Mouse (Mus musculus): ENCODE data around the gene Gpx1. TPM values are rescaled to one million over a fixed set of nuclear protein-coding genes. Genes with fewer than 3 reads are reported as not detected.

Gene Gpx1
- polyA plus RNA-seq, 1 experiment from 2014 or later = 743 TPM

- no peak overlapping the region for H3K9ac ChIP-seq
- peaks cover 96% of the 10 kb centered on the region for H3K36me3 ChIP-seq
- H3K27ac ChIP-seq = no peak overlapping the region
- H3K27me3 ChIP-seq = no peaks in the 10 kb centered on the region
- 93% methylated on average over 4 of the region's 4 CpGs for WGBS
- ATAC-seq (replicated peaks; ENCODE audit: low FRiP score) = no peak
- H3K9me3 ChIP-seq (replicated peaks) = no peaks in the 10 kb centered on the region
- no peak overlapping the region for H3K4me2 ChIP-seq
- no peak overlapping the region for H3K4me3 ChIP-seq (replicated peaks)
- H3K4me1 ChIP-seq = no peaks in the 10 kb centered on the region
Measured at GRCm38 (mm10) chr9:108379294-108379693, 40.6 kb downstream of the Gpx1 start.

GRCm38 (mm10) chr9:108381382-108381781, 42.7 kb downstream of the Gpx1 start:
- H3K27ac ChIP-seq = no peak overlapping the region
- WGBS = 96% methylated on average over 9 of the region's 9 CpGs
- H3K4me3 ChIP-seq (replicated peaks) = no peak overlapping the region
- H3K27me3 ChIP-seq = no peaks in the 10 kb centered on the region
- peaks cover 97% of the 10 kb centered on the region for H3K36me3 ChIP-seq
- no peak overlapping the region for H3K9ac ChIP-seq
- no peaks in the 10 kb centered on the region for H3K4me1 ChIP-seq
- H3K9me3 ChIP-seq (replicated peaks) = no peaks in the 10 kb centered on the region
- no peak for ATAC-seq (replicated peaks; ENCODE audit: low FRiP score)
- no peak overlapping the region for H3K4me2 ChIP-seq

DNA sequence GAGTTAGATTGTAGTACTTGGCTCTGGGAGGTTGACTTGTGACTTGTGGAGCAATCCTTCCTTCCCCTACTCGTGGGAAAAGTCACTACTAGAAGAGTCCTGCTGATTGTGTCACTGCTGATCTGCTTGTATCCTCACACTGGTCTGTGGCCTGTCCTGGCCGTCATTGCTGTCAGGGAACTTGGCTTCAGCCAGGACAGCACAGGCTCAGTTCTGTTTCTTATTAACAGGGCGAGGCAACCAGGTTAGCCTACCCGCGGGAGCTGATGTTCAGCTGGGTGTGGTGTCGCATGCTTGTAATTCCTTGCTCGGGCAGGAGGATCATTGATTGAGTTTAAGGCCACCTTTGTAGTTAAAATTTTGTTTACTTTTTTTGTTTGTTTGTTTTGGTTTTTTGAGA, 46.3 kb downstream of the Gpx1 start:
- H3K4me3 ChIP-seq (replicated peaks) = no peak overlapping the region
- no peaks in the 10 kb centered on the region for H3K4me1 ChIP-seq
- H3K36me3 ChIP-seq = peaks cover 96% of the 10 kb centered on the region
- no peak for ATAC-seq (replicated peaks; ENCODE audit: low FRiP score)
- no peak overlapping the region for H3K27ac ChIP-seq
- H3K9ac ChIP-seq = no peak overlapping the region
- no peaks in the 10 kb centered on the region for H3K27me3 ChIP-seq
- H3K4me2 ChIP-seq = no peak overlapping the region
- 85% methylated on average over 7 of the region's 7 CpGs for WGBS
- H3K9me3 ChIP-seq (replicated peaks) = no peaks in the 10 kb centered on the region

DNA sequence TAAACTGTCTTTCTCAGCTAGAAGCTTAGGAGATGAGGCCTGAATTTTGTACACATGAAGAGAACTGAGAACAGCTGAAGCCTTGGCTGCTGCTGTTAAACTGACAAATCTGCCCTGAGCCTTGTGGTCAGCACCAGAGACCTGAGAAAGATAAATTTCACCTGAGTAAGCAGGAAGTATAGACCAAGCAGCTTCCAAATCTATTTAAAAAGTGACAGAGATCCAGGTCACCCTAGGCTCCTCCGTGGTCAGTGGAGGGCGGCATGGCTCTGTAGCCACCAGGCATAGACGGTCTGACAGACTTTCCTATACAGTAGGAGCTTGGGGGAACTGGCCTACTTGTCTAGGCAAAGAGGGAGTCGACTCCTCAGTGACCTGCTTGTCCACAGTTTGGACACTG, 48.1 kb downstream of the Gpx1 start:
- H3K4me1 ChIP-seq = no peaks in the 10 kb centered on the region
- H3K27me3 ChIP-seq = no peaks in the 10 kb centered on the region
- no peak overlapping the region for H3K9ac ChIP-seq
- 81% methylated on average over 4 of the region's 4 CpGs for WGBS
- H3K4me2 ChIP-seq = no peak overlapping the region
- no peak overlapping the region for H3K4me3 ChIP-seq (replicated peaks)
- ATAC-seq (replicated peaks; ENCODE audit: low FRiP score) = no peak
- H3K27ac ChIP-seq = no peak overlapping the region
- H3K9me3 ChIP-seq (replicated peaks) = no peaks in the 10 kb centered on the region
- H3K36me3 ChIP-seq = peaks cover 95% of the 10 kb centered on the region

- Histone ChIP-seq H3K4me2 (no peak overlapping the region), H3K4me1 (no peaks in the 10 kb centered on the region), H3K4me3 (replicated peaks) (no peak overlapping the region), H3K27ac (no peak overlapping the region), H3K36me3 (peaks cover 96% of the 10 kb centered on the region), H3K27me3 (no peaks in the 10 kb centered on the region), H3K9me3 (replicated peaks) (no peaks in the 10 kb centered on the region), H3K9ac (no peak overlapping the region)
- WGBS = 87% methylated on average over 10 of the region's 10 CpGs
- ATAC-seq (replicated peaks; ENCODE audit: low FRiP score) = no peak
Measured at GRCm38 (mm10) chr9:108388601-108389000, 49.9 kb downstream of the Gpx1 start.

- H3K9me3 ChIP-seq (replicated peaks) = no peaks in the 10 kb centered on the region
- H3K36me3 ChIP-seq = peaks cover 96% of the 10 kb centered on the region
- 83% methylated on average over 6 of the region's 6 CpGs for WGBS
- no peak for ATAC-seq (replicated peaks; ENCODE audit: low FRiP score)
- no peaks in the 10 kb centered on the region for H3K4me1 ChIP-seq
- no peak overlapping the region for H3K27ac ChIP-seq
- no peak overlapping the region for H3K4me2 ChIP-seq
- no peaks in the 10 kb centered on the region for H3K27me3 ChIP-seq
- H3K9ac ChIP-seq = no peak overlapping the region
- H3K4me3 ChIP-seq (replicated peaks) = no peak overlapping the region
Measured at GRCm38 (mm10) chr9:108389220-108389619, 50.5 kb downstream of the Gpx1 start.

Other genes with a start within 250 kb of the Gpx1 start
- gene Apeh, start 244.3 kb upstream of the Gpx1 start, polyA plus RNA-seq (2015; fragmentation: Nextera tagmentation; extraction: Ambion mirVana) = 67.7 and 76.6 TPM in 2 replicates
- 0.75 and 0.77 TPM in 2 replicates for gene Bsn, start 148.5 kb upstream of the Gpx1 start, polyA plus RNA-seq (2015; fragmentation: Nextera tagmentation; extraction: Ambion mirVana)
- 141 and 147 TPM in 2 replicates for gene Dag1, start 74.9 kb upstream of the Gpx1 start, polyA plus RNA-seq (2015; fragmentation: Nextera tagmentation; extraction: Ambion mirVana)
- 31.3 and 41.0 TPM in 2 replicates for gene Nicn1, start 48.5 kb upstream of the Gpx1 start, polyA plus RNA-seq (2015; fragmentation: Nextera tagmentation; extraction: Ambion mirVana)
- gene Amt, start 42.0 kb upstream of the Gpx1 start, polyA plus RNA-seq (2015; fragmentation: Nextera tagmentation; extraction: Ambion mirVana) = 35.9 and 38.0 TPM in 2 replicates
- 462 and 484 TPM in 2 replicates for gene Rhoa, start 32.8 kb upstream of the Gpx1 start, polyA plus RNA-seq (2015; fragmentation: Nextera tagmentation; extraction: Ambion mirVana)
- 31.6 and 32.2 TPM in 2 replicates for gene Tcta, start 32.7 kb upstream of the Gpx1 start, polyA plus RNA-seq (2015; fragmentation: Nextera tagmentation; extraction: Ambion mirVana)
- 95.2 and 105 TPM in 2 replicates for gene Usp4, start 8.9 kb downstream of the Gpx1 start, polyA plus RNA-seq (2015; fragmentation: Nextera tagmentation; extraction: Ambion mirVana)
- 0.54 and 0.61 TPM in 2 replicates for gene 1700102P08Rik, start 53.9 kb downstream of the Gpx1 start, polyA plus RNA-seq (2015; fragmentation: Nextera tagmentation; extraction: Ambion mirVana)
- gene Ccdc36, start 89.6 kb downstream of the Gpx1 start, polyA plus RNA-seq (2015; fragmentation: Nextera tagmentation; extraction: Ambion mirVana) = 1.6 TPM in 2 replicates
- gene BC048562, start 97.6 kb downstream of the Gpx1 start, polyA plus RNA-seq (2015; fragmentation: Nextera tagmentation; extraction: Ambion mirVana) = not detected in 2 replicates
- gene Ccdc71, start 121.6 kb downstream of the Gpx1 start, polyA plus RNA-seq (2015; fragmentation: Nextera tagmentation; extraction: Ambion mirVana) = 61.6 and 62.9 TPM in 2 replicates
- 31.0 and 37.8 TPM in 2 replicates for gene Klhdc8b, start 122.7 kb downstream of the Gpx1 start, polyA plus RNA-seq (2015; fragmentation: Nextera tagmentation; extraction: Ambion mirVana)
- 48.8 and 56.6 TPM in 2 replicates for gene Lamb2, start 140.8 kb downstream of the Gpx1 start, polyA plus RNA-seq (2015; fragmentation: Nextera tagmentation; extraction: Ambion mirVana)
- gene Usp19, start 151.7 kb downstream of the Gpx1 start, polyA plus RNA-seq (2015; fragmentation: Nextera tagmentation; extraction: Ambion mirVana) = 69.3 and 78.8 TPM in 2 replicates
- gene Qars, start 168.8 kb downstream of the Gpx1 start, polyA plus RNA-seq (2015; fragmentation: Nextera tagmentation; extraction: Ambion mirVana) = 105 and 111 TPM in 2 replicates
- gene Qrich1, start 177.9 kb downstream of the Gpx1 start, polyA plus RNA-seq (2015; fragmentation: Nextera tagmentation; extraction: Ambion mirVana) = 122 and 125 TPM in 2 replicates
- gene Impdh2, start 221.4 kb downstream of the Gpx1 start, polyA plus RNA-seq (2015; fragmentation: Nextera tagmentation; extraction: Ambion mirVana) = 187 and 198 TPM in 2 replicates
- gene Ndufaf3, start 228.5 kb downstream of the Gpx1 start, polyA plus RNA-seq (2015; fragmentation: Nextera tagmentation; extraction: Ambion mirVana) = 41.5 and 43.1 TPM in 2 replicates
- 155 and 180 TPM in 2 replicates for gene Dalrd3, start 231.0 kb downstream of the Gpx1 start, polyA plus RNA-seq (2015; fragmentation: Nextera tagmentation; extraction: Ambion mirVana)
- gene Wdr6, start 239.8 kb downstream of the Gpx1 start, polyA plus RNA-seq (2015; fragmentation: Nextera tagmentation; extraction: Ambion mirVana) = 123 and 139 TPM in 2 replicates